Mouse (Mus musculus) thymus, adult 18-20 months (tissue): ENCODE measurements around the gene Trappc1.

Source experiments
- DNase-seq, 2 experiments: peaks; one replicate each; pipeline ENCODE4 v3.0.0; 2022; ENCODE audit warnings: mixed read lengths in 2 of 2

Gene Trappc1

GRCm38 (mm10) chr11:69370817-69371215 lies 47.0 kb downstream of the Trappc1 start:
- no peak for DNase-seq

GRCm38 (mm10) chr11:69371601-69372000 lies 47.8 kb downstream of the Trappc1 start:
- DNase-seq: no peak

DNA sequence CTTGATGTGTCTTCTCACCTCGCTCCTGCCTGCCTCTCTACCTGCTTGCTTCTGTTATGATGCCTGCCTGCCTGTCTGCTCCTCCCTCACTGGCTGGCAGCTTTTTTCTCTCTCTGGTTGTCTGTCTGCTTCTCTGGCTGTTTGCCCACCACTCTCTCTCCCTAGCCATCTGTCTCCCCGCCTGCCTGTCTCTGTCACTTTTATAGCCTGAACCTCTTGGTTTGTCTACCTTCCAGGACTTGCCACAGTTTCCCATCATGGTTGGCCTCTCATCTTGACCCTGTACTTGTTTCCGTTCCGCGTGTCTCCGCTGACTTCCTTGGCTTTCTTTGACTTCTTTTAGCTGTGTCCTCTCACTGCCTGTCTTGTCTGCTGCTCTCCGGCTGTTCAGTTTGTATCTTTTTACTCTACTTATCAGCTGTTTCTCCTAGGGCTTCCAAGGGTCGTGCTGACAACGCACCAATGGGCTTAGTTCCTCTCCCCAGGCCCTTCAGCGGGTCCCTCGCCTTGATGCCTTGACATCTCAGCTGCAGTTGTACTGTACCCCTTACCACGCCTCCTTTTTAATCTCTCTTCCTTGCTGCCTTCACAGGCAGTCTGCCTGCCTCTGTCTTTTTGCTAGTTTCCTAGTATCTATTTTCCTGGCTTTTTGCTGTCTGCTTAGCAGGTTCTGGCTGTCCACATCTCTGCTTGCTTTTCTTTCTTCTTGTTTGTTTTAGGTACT lies 48.4 kb downstream of the Trappc1 start:
- DNase-seq: no peak

- no peak for DNase-seq
These were observed 49.0 kb downstream of the Trappc1 start for GRCm38 (mm10) chr11:69372780-69373170.

DNA sequence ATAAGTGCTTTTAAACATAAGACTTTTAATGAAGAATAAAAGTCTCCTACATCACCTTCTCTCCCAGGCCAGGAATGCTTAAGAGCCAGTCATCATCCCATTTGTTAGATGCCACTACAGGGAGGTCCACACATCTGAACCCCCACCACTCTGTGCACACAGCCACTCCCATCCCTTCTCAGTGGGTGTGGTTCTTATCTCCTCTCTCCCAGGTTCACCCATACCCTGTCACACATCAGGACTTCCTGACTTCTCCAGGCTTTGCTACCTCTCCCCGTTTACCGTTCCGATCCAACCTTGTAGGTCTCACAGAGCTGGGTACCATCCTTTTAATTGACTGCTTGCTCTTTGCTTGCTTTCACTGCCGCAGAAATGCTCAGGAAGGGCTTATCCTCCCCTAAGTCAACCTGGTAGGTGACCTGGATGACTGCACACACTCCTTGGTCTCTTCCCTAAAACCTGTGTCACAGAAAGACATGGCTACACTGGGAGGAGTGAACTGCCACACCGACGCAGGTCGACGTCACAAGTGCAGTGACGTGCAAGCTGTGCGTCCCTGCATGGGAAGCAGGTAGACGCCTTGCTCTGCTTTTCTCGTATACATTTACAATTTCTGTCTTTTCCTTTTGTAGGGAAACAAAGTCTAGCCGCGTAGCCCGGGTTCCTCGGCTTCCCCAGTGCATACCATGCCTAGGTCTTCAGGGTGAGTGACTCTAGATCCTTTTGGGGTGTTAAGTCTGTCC lies 49.6 kb downstream of the Trappc1 start:
- DNase-seq: no peak
